Mouse (Mus musculus) kidney, embryonic 16.5 days (tissue): ENCODE results near the gene Mtus2. TPM values are rescaled to one million over a fixed set of nuclear protein-coding genes. Genes with fewer than 3 reads are reported as not detected.
"Not testable (repeated sequence)": the region's sequence is repeated elsewhere in the genome, so short reads cannot be mapped to it uniquely, and the experiment has no call there.

Source experiments
- ATAC-seq: fragments of 200-750 bp; cut with Nextera tagmentation; 2 replicates; pipeline ENCODE4 v1.8.0; 2017; ENCODE audit warnings: moderate TSS enrichment; ENCODE audit not compliant: low FRiP score, low TSS enrichment
- H3K27ac ChIP-seq: fragments of 300-500 bp; sonication (generic); 2 replicates; pipeline ENCODE4 v1.5.1; 2014; ENCODE audit warnings: low read length
- H3K27me3 ChIP-seq: fragments of 300-500 bp; sonication (generic); 2 replicates; pipeline ENCODE4 v1.6.1; 2014; ENCODE audit warnings: low read length, control low read depth, mixed read lengths; ENCODE audit not compliant: insufficient read depth
- H3K36me3 ChIP-seq: fragments of 300-500 bp; sonication (generic); 2 replicates; pipeline ENCODE4 v1.6.1; 2014; ENCODE audit warnings: low read length, control low read depth, mixed read lengths; ENCODE audit not compliant: insufficient read depth
- H3K4me1 ChIP-seq: fragments of 300-500 bp; sonication (generic); 2 replicates; pipeline ENCODE4 v1.6.1; 2014; ENCODE audit warnings: low read length, control low read depth, mixed read lengths; ENCODE audit not compliant: insufficient read depth
- H3K4me2 ChIP-seq: fragments of 300-500 bp; sonication (generic); replicated peaks from 2 replicates; pipeline ENCODE4 v1.6.1; 2014; ENCODE audit warnings: low read depth, low read length
- H3K4me3 ChIP-seq: fragments of 300-500 bp; sonication (generic); 2 replicates; pipeline ENCODE4 v1.5.1; 2014; ENCODE audit warnings: mild to moderate bottlenecking, low read length
- H3K9ac ChIP-seq: fragments of 300-500 bp; sonication (generic); replicated peaks from 2 replicates; pipeline ENCODE4 v1.6.1; 2014; ENCODE audit warnings: low read length
- H3K9me3 ChIP-seq: fragments of 300-500 bp; sonication (generic); 2 replicates; pipeline ENCODE4 v1.6.1; 2016; ENCODE audit warnings: low read length, control low read depth
- WGBS: fragments of 180-500 bp; shearing (Covaris S2); extraction: QIAGEN DNeasy Blood & Tissue Kit; methylation state at CpG from one replicate; pipeline ENCODE4 v1.1.7; 2014; 5-methylcytosine and 5-hydroxymethylcytosine counted together
- polyA plus RNA-seq: library from polyadenylated mRNA; unstranded; fragments of >200 nt; fragmentation: Nextera tagmentation; extraction: Ambion mirVana; gene quantifications from 2 replicates; pipeline ENCODE4 v1.2.1, GENCODE M21; 2015

Mtus2 gene
- polyA plus RNA-seq, 1 experiment from 2014 or later: 2.7 TPM

DNA sequence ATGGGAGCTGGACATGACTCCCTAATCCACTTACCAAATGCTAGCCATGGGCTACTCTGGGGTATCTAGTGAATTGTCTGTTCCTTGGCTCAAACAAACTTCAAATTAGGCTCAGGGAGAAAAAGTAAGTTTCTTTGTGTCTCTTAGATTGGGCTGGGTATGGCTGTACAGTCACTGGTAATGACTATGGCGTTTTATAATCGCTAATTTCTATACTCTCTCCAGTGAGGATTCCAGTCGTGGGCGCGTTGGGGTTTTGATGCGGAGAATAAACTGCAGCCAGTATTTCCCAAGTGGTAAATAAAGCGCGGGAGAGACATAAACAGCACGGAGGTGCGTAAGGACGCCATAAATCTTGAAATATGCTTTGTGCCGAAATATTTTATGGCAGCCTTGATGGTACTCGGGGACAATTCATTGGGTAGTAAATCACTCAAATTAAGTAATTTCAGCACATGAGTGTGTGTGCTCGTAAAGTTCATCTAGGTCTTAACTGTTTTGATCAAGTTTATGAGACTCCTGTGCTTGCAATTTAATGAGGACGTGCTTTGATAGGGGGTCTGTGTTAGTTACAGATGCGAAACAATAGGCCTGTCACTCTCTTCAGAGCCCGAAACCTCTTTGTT is 203.5 kb downstream of the Mtus2 start:
- H3K4me3 ChIP-seq: no peak overlapping the region
- H3K9ac ChIP-seq: no peak overlapping the region
- H3K27me3 ChIP-seq: no peaks in the 10 kb centered on the region
- ATAC-seq: no peak
- no peak overlapping the region for H3K4me2 ChIP-seq
- no peaks in the 10 kb centered on the region for H3K36me3 ChIP-seq
- H3K9me3 ChIP-seq: no peaks in the 10 kb centered on the region
- 58% methylated on average over 17 of the region's 17 CpGs for WGBS
- H3K27ac ChIP-seq: no peak overlapping the region
- H3K4me1 ChIP-seq: no peaks in the 10 kb centered on the region

DNA sequence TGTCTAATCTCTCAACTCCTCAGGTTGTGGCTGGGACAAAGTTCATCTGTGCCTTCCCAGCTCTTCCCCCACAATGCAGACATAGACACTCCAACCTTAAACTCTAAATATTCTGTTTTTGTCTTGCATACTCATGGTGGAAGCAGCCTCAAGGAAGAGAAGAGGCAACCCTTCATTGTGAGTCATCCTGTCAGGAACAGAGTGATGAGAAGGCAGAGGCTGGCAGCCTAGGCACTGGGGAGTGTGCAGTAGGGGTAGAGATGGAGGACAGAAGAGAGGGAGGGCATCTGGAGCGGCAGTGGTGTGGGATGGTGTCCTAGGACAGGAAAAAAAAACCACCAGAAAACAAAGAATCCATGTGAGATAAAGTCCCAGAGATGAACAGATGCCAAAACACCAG is 208.0 kb downstream of the Mtus2 start:
- H3K27me3 ChIP-seq: no peaks in the 10 kb centered on the region
- H3K4me3 ChIP-seq: no peak overlapping the region
- no peaks in the 10 kb centered on the region for H3K4me1 ChIP-seq
- no peak for ATAC-seq
- no peaks in the 10 kb centered on the region for H3K9me3 ChIP-seq
- H3K27ac ChIP-seq: no peak overlapping the region
- WGBS: 90% methylated on average over 1 of the region's 1 CpGs
- H3K9ac ChIP-seq: no peak overlapping the region
- no peaks in the 10 kb centered on the region for H3K36me3 ChIP-seq
- no peak overlapping the region for H3K4me2 ChIP-seq

DNA sequence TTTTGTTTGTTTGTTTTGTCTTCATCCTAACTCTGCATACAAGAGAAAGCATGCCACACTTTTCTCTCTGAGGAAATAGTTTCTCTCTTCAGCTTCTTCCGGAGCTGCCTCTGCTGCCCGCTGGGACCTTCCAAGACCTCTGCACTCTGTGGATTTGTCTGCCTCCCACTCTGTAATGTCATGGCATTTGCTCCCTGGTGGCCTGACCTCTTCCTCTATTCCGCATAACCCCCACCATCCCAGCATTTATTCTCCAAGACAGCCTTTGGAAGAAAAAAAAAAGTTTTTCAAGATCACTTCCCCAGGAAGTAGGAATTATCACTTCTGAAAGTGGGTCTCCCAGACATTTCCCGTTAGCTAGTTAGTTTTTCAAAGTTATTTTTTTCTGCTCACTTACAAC is 218.0 kb downstream of the Mtus2 start:
- ATAC-seq: no peak
- H3K4me1 ChIP-seq: no peaks in the 10 kb centered on the region
- 17% methylated on average over 4 of the region's 4 CpGs for WGBS

DNA sequence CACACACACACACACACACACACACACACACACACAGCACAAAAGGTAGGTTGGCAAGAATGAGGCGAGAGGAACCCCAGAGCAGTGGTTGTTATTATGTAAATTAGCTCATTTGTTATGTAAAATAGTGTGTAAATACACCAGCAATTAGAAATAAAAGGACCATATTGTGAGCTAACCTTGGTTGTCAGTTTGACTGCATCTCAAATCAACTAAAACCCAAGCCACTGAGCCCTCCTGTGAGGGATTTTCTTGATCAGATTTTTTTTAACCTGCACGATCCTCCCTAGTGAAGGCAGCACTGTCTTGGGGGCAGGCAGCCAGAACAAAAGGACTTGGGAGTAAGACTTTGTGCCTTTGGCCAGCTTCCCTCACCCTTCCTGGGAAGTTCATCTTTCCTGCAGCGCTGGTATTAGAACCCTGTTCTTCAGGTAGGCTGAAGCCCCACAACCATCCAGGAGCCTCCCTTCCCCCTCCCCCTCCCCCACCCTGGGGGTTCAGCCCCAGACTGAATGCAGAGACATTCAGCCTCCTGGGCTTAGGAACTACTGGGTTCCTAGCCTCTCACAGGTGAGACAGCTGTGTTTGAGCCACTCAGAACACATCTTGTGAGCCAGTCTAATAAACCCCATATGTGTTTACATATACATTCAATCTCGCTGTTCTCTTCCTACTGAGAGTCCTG is 218.8 kb downstream of the Mtus2 start:
- Histone ChIP-seq H3K4me3 (no peak overlapping the region), H3K36me3 (no peaks in the 10 kb centered on the region), H3K4me1 (no peaks in the 10 kb centered on the region), H3K4me2 (no peak overlapping the region), H3K9ac (no peak overlapping the region), H3K27me3 (no peaks in the 10 kb centered on the region), H3K9me3 (peaks cover 8% of the 10 kb centered on the region), H3K27ac (no peak overlapping the region)
- WGBS: 65% methylated on average over 4 of the region's 4 CpGs
- no peak for ATAC-seq

More for the DNA sequence above, 218.0 kb downstream of the Mtus2 start:
- Histone ChIP-seq H3K9ac (no peak overlapping the region), H3K27ac (no peak overlapping the region), H3K9me3 (peaks cover 8% of the 10 kb centered on the region), H3K27me3 (no peaks in the 10 kb centered on the region), H3K36me3 (no peaks in the 10 kb centered on the region), H3K4me2 (no peak overlapping the region), H3K4me3 (no peak overlapping the region)

DNA sequence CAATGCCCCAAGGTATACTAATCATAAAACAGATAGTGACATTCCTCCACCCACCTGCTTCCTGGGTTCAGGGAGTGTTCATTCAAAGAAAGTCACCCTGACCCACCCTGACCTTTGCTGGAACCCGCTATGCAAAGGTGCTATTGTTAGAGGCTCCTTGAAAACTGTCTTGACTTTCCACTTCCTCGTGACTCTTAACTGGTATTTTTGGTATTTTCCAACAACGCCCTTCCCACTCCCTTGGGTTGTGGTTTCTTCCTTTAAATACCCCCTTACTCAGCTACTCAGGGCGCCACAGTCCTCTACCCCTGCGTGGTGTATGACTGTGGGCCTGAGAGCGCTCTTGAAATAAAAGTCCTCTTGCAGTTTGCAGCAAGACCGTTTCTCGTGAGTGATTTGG is 219.4 kb downstream of the Mtus2 start:
- not testable (repeated sequence) for H3K4me1 ChIP-seq, H3K27ac ChIP-seq, H3K4me3 ChIP-seq, H3K9me3 ChIP-seq, H3K36me3 ChIP-seq, H3K4me2 ChIP-seq, H3K27me3 ChIP-seq, H3K9ac ChIP-seq, ATAC-seq
- 90% methylated on average over 8 of the region's 8 CpGs for WGBS

DNA sequence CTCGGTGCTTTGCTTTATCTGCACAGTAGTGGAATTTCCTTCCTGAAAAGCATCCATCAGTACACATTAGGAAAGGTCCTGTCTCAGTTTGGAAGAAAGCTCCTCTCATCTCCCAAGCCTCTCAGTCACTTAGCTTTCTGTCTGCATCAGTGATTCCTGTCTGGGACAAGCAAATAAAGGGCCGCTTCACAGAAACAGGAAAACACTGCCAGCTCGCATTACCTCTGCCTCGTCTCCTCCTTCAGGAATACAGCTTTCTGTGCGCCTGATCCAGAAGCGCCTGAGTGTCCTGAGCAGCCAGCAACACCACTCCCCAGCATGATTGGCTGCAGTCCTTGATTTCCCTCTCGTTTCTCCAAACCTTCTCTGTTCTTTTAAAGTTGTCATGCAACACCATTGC is 222.1 kb downstream of the Mtus2 start:
- H3K4me1 ChIP-seq: peaks cover 6% of the 10 kb centered on the region; the same call in 1 of the 2 replicates
- no peak overlapping the region for H3K9ac ChIP-seq
- H3K4me3 ChIP-seq: no peak overlapping the region
- no peak for ATAC-seq
- no peaks in the 10 kb centered on the region for H3K36me3 ChIP-seq
- no peak overlapping the region for H3K27ac ChIP-seq
- H3K4me2 ChIP-seq: no peak overlapping the region
- 52% methylated on average over 7 of the region's 7 CpGs for WGBS
- H3K9me3 ChIP-seq: peaks cover 8% of the 10 kb centered on the region
- H3K27me3 ChIP-seq: no peaks in the 10 kb centered on the region

DNA sequence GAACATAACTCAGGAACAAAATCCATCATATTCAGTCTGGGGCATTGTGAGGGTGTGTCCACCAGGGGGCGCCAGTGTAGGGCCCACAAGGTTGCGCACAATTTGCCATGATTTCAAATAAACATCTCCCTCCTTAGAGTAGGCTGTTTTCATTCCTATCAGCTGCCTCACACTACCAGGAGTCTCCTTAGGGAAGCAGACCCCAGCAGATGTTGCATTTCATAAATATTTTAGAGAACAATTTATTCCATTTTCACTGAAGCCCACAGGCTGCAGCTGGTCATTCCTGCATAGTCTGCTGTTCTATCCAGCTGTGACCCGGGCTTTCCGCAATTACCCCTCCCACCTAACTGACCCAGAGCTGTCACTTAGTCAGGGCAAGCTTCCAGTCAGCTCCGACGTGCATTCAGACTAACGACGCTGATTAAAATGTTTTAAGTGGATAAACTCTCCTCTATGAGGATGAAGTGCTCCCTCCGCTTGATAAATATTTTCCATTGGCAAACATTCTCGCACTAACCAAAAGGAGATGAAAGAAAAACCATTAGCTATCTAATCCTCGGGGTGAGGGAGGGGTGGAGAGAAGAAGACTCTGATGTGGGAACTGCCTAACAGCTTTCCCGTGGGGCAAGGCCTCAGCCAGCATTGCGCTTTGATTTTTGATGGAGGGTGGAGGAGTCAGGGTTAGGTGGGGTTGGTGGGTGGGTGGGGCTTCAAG is 223.6 kb downstream of the Mtus2 start:
- no peak overlapping the region for H3K4me3 ChIP-seq
- no peaks in the 10 kb centered on the region for H3K27me3 ChIP-seq
- H3K9ac ChIP-seq: no peak overlapping the region
- H3K4me1 ChIP-seq: peaks cover 6% of the 10 kb centered on the region; the same call in 1 of the 2 replicates
- WGBS: 14% methylated on average over 13 of the region's 13 CpGs
- ATAC-seq: peak; percentile 94
- peaks cover 8% of the 10 kb centered on the region for H3K9me3 ChIP-seq
- H3K4me2 ChIP-seq: no peak overlapping the region
- no peaks in the 10 kb centered on the region for H3K36me3 ChIP-seq
- H3K27ac ChIP-seq: peak overlapping the region; percentile 30; the same call in 1 of the 2 replicates

DNA sequence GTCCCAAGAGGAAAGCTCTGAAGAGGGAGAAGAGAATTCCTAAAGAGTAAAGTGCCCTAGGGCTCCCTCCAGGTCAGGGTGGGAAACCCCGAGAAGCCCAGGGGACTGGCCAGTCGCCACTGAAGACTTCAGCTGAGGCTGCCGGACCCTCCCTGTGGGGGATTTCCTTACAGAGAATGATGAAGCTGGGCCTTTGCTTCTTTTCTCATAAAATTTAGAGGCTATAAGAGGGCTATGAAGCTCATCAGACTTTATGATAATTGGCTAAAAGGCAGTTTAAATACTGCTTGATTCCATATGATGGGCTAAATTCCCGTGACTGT is 224.1 kb downstream of the Mtus2 start:
- Histone ChIP-seq H3K36me3 (no peaks in the 10 kb centered on the region), H3K4me3 (no peak overlapping the region), H3K4me1 (peaks cover 6% of the 10 kb centered on the region; the same call in 1 of the 2 replicates), H3K27ac (peak overlapping the region; percentile 30; the same call in 1 of the 2 replicates), H3K27me3 (no peaks in the 10 kb centered on the region), H3K9me3 (peaks cover 12% of the 10 kb centered on the region), H3K4me2 (no peak overlapping the region), H3K9ac (no peak overlapping the region)
- 23% methylated on average over 4 of the region's 4 CpGs for WGBS
- peak; percentile 57 for ATAC-seq

DNA sequence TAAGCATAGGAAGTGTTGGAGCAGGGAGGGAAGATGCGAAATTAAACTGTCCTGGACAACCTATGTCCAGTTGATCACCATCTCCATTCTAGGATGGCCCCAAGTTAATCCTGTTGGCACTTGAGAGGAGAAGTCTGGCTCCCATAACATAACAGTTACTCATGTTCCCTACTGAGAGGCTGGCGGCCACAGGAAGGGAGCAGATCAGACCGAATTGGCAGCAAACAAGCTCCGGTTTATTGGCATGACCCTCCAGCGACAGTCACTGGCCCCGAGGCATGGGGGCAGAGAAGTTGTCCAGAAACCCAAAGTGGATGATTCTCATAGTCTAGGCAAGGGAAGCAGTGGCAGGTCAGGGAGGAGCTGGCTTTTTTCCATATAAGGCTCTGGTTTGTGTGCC is 224.8 kb downstream of the Mtus2 start:
- H3K4me2 ChIP-seq: no peak overlapping the region
- H3K9me3 ChIP-seq: peaks cover 11% of the 10 kb centered on the region
- 64% methylated on average over 6 of the region's 6 CpGs for WGBS
- 0 out of 2 replicates have a peak overlapping the region, but pooled peaks have one; percentile 23 for H3K27ac ChIP-seq
- no peaks in the 10 kb centered on the region for H3K27me3 ChIP-seq
- ATAC-seq: no peak
- peaks cover 6% of the 10 kb centered on the region; the same call in 1 of the 2 replicates for H3K4me1 ChIP-seq
- no peak overlapping the region for H3K4me3 ChIP-seq
- no peak overlapping the region for H3K9ac ChIP-seq
- no peaks in the 10 kb centered on the region for H3K36me3 ChIP-seq

DNA sequence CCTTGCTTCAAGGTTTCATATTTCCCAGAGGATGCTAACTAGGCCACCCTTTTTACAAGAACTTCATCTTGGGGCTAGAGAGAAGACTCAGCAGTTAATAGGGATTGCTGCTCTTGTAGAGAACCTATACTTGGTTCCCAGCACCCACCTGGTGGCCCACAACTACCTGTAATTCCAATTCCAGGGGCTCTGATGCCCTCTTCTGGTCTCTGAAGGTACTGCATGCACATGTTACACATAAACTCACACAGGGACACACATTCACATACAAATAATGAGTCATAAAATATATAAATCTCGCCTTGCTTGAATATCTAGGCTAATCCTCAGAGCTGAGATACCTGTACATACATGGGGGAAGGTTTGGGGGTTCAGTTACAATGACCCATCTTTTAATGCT is 228.8 kb downstream of the Mtus2 start:
- H3K4me1 ChIP-seq: peaks cover 6% of the 10 kb centered on the region; the same call in 1 of the 2 replicates
- H3K27me3 ChIP-seq: no peaks in the 10 kb centered on the region
- H3K9me3 ChIP-seq: peaks cover 4% of the 10 kb centered on the region; the same call in 1 of the 2 replicates
- WGBS: 74% methylated on average over 1 of the region's 1 CpGs
- H3K4me3 ChIP-seq: no peak overlapping the region
- H3K36me3 ChIP-seq: no peaks in the 10 kb centered on the region
- H3K4me2 ChIP-seq: no peak overlapping the region
- H3K27ac ChIP-seq: no peak overlapping the region
- ATAC-seq: no peak
- no peak overlapping the region for H3K9ac ChIP-seq
